Mouse (Mus musculus): ENCODE results near the gene Krt28.

Gene Krt28

GRCm38 (mm10) chr11:99374803-99375202 lies at the start of gene Krt28:
Krt28 (minus strand) TSS chr11:99374903.
- DNase-seq = no peak

- no peak for DNase-seq
Measured at GRCm38 (mm10) chr11:99422159-99422558, 47.5 kb upstream of the Krt28 start, which contains the start of gene Krt12. Krt12 (minus strand) TSS chr11:99422259.

GRCm38 (mm10) chr11:99420586-99420985 lies 45.9 kb upstream of the Krt28 start:
- DNase-seq = no peak

GRCm38 (mm10) chr11:99417819-99418218 lies 43.1 kb upstream of the Krt28 start:
- DNase-seq = no peak

- DNase-seq = no peak
Measured at GRCm38 (mm10) chr11:99416902-99417301, 42.2 kb upstream of the Krt28 start.

- no peak for DNase-seq
Measured at GRCm38 (mm10) chr11:99414463-99415147, 39.9 kb upstream of the Krt28 start.

- DNase-seq = peak; percentile 10 to 26
Measured at GRCm38 (mm10) chr11:99413247-99413646, 38.5 kb upstream of the Krt28 start.

- no peak for DNase-seq
Measured at GRCm38 (mm10) chr11:99406186-99406585, 31.5 kb upstream of the Krt28 start.

- DNase-seq = no peak
Measured at GRCm38 (mm10) chr11:99399956-99400549, 25.4 kb upstream of the Krt28 start.

GRCm38 (mm10) chr11:99398832-99399231 lies 24.1 kb upstream of the Krt28 start:
- no peak for DNase-seq

GRCm38 (mm10) chr11:99398084-99398483 lies 23.4 kb upstream of the Krt28 start:
- DNase-seq = no peak

GRCm38 (mm10) chr11:99396661-99397060 lies 22.0 kb upstream of the Krt28 start:
- DNase-seq = no peak

- DNase-seq = no peak
Measured at GRCm38 (mm10) chr11:99396034-99396433, 21.3 kb upstream of the Krt28 start.

- DNase-seq = no peak
Measured at GRCm38 (mm10) chr11:99392492-99392891, 17.8 kb upstream of the Krt28 start.

- DNase-seq = no peak
Measured at GRCm38 (mm10) chr11:99391375-99391774, 16.7 kb upstream of the Krt28 start.

GRCm38 (mm10) chr11:99390866-99391265 lies 16.2 kb upstream of the Krt28 start:
- no peak for DNase-seq

- no peak for DNase-seq
Measured at GRCm38 (mm10) chr11:99389264-99389663, 14.6 kb upstream of the Krt28 start, which contains the start of gene Krt10. Krt10 (minus strand) TSS chr11:99389364.

GRCm38 (mm10) chr11:99388661-99389060 lies 14.0 kb upstream of the Krt28 start:
- peak in 1 of 2 experiments; percentile 41 for DNase-seq

- peak; percentile 93 to 94 for DNase-seq
Measured at GRCm38 (mm10) chr11:99385813-99386721, 11.4 kb upstream of the Krt28 start.

GRCm38 (mm10) chr11:99379568-99379967 lies 4.9 kb upstream of the Krt28 start:
- peak; percentile 53 to 73 for DNase-seq

GRCm38 (mm10) chr11:99369853-99370451 lies 4.8 kb downstream of the Krt28 start:
- DNase-seq = no peak

GRCm38 (mm10) chr11:99369229-99369628 lies 5.5 kb downstream of the Krt28 start:
- DNase-seq = no peak

- DNase-seq = peak in 1 of 2 experiments; percentile 41
Measured at GRCm38 (mm10) chr11:99366791-99367190, 7.9 kb downstream of the Krt28 start.
